Mouse (Mus musculus) thymus, adult 2 months (tissue): ENCODE results near the gene Ctsl.

Experiments used
- CTCF ChIP-seq: fragments of 200-500 bp; IDR thresholded peaks from 2 replicates; pipeline ENCODE4 v1.5.1; 2012; ENCODE audit warnings: mild to moderate bottlenecking, control low read depth, low read length, moderate library complexity, borderline replicate concordance; ENCODE audit not compliant: control insufficient read depth, poor library complexity, insufficient read depth; ENCODE audit errors: extremely low read depth
- POLR2A ChIP-seq: fragments of 200-500 bp; IDR thresholded peaks from 2 replicates; pipeline ENCODE4 v1.6.1; 2012; ENCODE audit warnings: mild to moderate bottlenecking, low read length, control low read depth, moderate library complexity; ENCODE audit not compliant: control insufficient read depth, poor library complexity, insufficient read depth; ENCODE audit errors: extremely low read depth

GRCm38 (mm10) chr13:64333102-64333501, 37.6 kb downstream of the Ctsl start:
- TF ChIP-seq CTCF (no peak), POLR2A (no peak)
